Mouse (Mus musculus): ENCODE results near the gene Ublcp1.

DNA sequence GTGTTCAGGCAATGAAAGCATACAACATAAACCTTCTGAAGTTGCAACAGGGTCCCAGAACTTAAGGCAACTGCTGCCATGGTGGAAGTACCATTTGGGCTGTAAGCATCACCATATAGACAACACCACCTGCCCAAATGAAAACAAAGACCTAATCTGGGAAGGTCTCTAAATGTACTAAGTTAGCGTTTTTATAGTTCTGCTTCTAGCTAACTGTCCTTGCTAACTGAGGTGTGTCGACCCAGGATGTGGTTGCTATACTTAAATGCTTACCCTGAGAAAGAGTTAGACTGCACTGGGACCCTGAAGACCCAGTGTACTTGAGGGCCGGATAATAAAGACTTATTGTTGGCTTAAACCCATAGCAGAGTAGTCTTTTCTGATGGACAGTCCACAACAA lies 5.2 kb upstream of the Ublcp1 start:
- TF ChIP-seq POLR2A (IDR thresholded peaks at IDR 0.05; ENCODE audit: borderline replicate concordance, low read depth, low read length): no peak
- TF ChIP-seq CTCF (IDR thresholded peaks at IDR 0.05; ENCODE audit: low read depth, low read length): no peak

All from bone marrow macrophage, adult 2 months (primary cell).